Mouse (Mus musculus): Measurements from ENCODE around the gene Tent4a. TPM values are rescaled to one million over a fixed set of nuclear protein-coding genes. Genes with fewer than 3 reads are reported as not detected.

Gene Tent4a
- polyA plus RNA-seq, 1 experiment from 2014 or later, result 5.5 TPM

GRCm38 (mm10) chr13:69507666-69508065 is 26.8 kb downstream of the Tent4a start:
- over 99% methylated on average over 3 of the region's 3 CpGs for WGBS
- peaks cover 89% of the 10 kb centered on the region for H3K36me3 ChIP-seq

GRCm38 (mm10) chr13:69506341-69507086 is 27.9 kb downstream of the Tent4a start:
- H3K27ac ChIP-seq, result no peak overlapping the region
- no peak overlapping the region for H3K4me2 ChIP-seq
- no peaks in the 10 kb centered on the region for H3K4me1 ChIP-seq
- H3K36me3 ChIP-seq, result peaks cover 89% of the 10 kb centered on the region
- no peak overlapping the region for H3K4me3 ChIP-seq (replicated peaks)
- H3K9ac ChIP-seq, result no peak overlapping the region
- WGBS, result 89% methylated on average over 12 of the region's 12 CpGs
- ATAC-seq (replicated peaks; ENCODE audit: low FRiP score), result no peak
- H3K9me3 ChIP-seq (replicated peaks), result no peaks in the 10 kb centered on the region
- no peaks in the 10 kb centered on the region for H3K27me3 ChIP-seq

More at GRCm38 (mm10) chr13:69507666-69508065, 26.8 kb downstream of the Tent4a start:
- no peaks in the 10 kb centered on the region for H3K4me1 ChIP-seq
- H3K27ac ChIP-seq, result no peak overlapping the region
- ATAC-seq (replicated peaks; ENCODE audit: low FRiP score), result 0 out of 2 replicates have a peak, but pooled peaks have one; percentile 37
- H3K9me3 ChIP-seq (replicated peaks), result no peaks in the 10 kb centered on the region
- H3K4me3 ChIP-seq (replicated peaks), result no peak overlapping the region
- no peaks in the 10 kb centered on the region for H3K27me3 ChIP-seq
- H3K4me2 ChIP-seq, result no peak overlapping the region
- H3K9ac ChIP-seq, result no peak overlapping the region

- Histone ChIP-seq H3K27ac (no peak overlapping the region), H3K36me3 (peaks cover 97% of the 10 kb centered on the region), H3K4me2 (no peak overlapping the region), H3K4me3 (replicated peaks) (no peak overlapping the region), H3K9ac (no peak overlapping the region), H3K4me1 (no peaks in the 10 kb centered on the region), H3K9me3 (replicated peaks) (no peaks in the 10 kb centered on the region), H3K27me3 (no peaks in the 10 kb centered on the region)
- 85% methylated on average over 5 of the region's 5 CpGs for WGBS
- ATAC-seq (replicated peaks; ENCODE audit: low FRiP score), result no peak
These were observed 31.6 kb downstream of the Tent4a start for GRCm38 (mm10) chr13:69502863-69503262.

GRCm38 (mm10) chr13:69502157-69502750 is 32.2 kb downstream of the Tent4a start:
- no peaks in the 10 kb centered on the region for H3K27me3 ChIP-seq
- H3K9me3 ChIP-seq (replicated peaks), result no peaks in the 10 kb centered on the region
- H3K36me3 ChIP-seq, result peaks cover 97% of the 10 kb centered on the region
- 94% methylated on average over 14 of the region's 14 CpGs for WGBS
- no peak for ATAC-seq (replicated peaks; ENCODE audit: low FRiP score)
- H3K9ac ChIP-seq, result no peak overlapping the region
- H3K27ac ChIP-seq, result no peak overlapping the region
- no peak overlapping the region for H3K4me3 ChIP-seq (replicated peaks)
- no peak overlapping the region for H3K4me2 ChIP-seq
- H3K4me1 ChIP-seq, result no peaks in the 10 kb centered on the region

GRCm38 (mm10) chr13:69498276-69498675 is 36.1 kb downstream of the Tent4a start:
- H3K36me3 ChIP-seq, result peaks cover 71% of the 10 kb centered on the region
- WGBS, result 83% methylated on average over 5 of the region's 5 CpGs
- no peak for ATAC-seq (replicated peaks; ENCODE audit: low FRiP score)

GRCm38 (mm10) chr13:69492876-69493463 is 41.4 kb downstream of the Tent4a start:
- H3K9ac ChIP-seq, result no peak overlapping the region
- peak; percentile 29; the same call in 1 of the 2 replicates for ATAC-seq (replicated peaks; ENCODE audit: low FRiP score)
- H3K36me3 ChIP-seq, result peaks cover 17% of the 10 kb centered on the region
- H3K27me3 ChIP-seq, result peaks cover 12% of the 10 kb centered on the region; the same call in 1 of the 2 replicates
- no peaks in the 10 kb centered on the region for H3K9me3 ChIP-seq (replicated peaks)
- H3K27ac ChIP-seq, result no peak overlapping the region
- no peak overlapping the region for H3K4me2 ChIP-seq
- H3K4me1 ChIP-seq, result peaks cover 11% of the 10 kb centered on the region
- 26% methylated on average over 7 of the region's 7 CpGs for WGBS
- H3K4me3 ChIP-seq (replicated peaks), result no peak overlapping the region

More at GRCm38 (mm10) chr13:69498276-69498675, 36.1 kb downstream of the Tent4a start:
- Histone ChIP-seq H3K27me3 (no peaks in the 10 kb centered on the region), H3K27ac (no peak overlapping the region), H3K4me3 (replicated peaks) (no peak overlapping the region), H3K4me2 (no peak overlapping the region), H3K4me1 (no peaks in the 10 kb centered on the region), H3K9me3 (replicated peaks) (no peaks in the 10 kb centered on the region), H3K9ac (no peak overlapping the region)

- H3K36me3 ChIP-seq, result no peaks in the 10 kb centered on the region
- H3K9ac ChIP-seq, result no peak overlapping the region
- H3K27ac ChIP-seq, result no peak overlapping the region
- H3K9me3 ChIP-seq (replicated peaks), result no peaks in the 10 kb centered on the region
- ATAC-seq (replicated peaks; ENCODE audit: low FRiP score), result no peak
- no peak overlapping the region for H3K4me2 ChIP-seq
- no peak overlapping the region for H3K4me3 ChIP-seq (replicated peaks)
- 74% methylated on average over 9 of the region's 9 CpGs for WGBS
- peaks cover 32% of the 10 kb centered on the region for H3K27me3 ChIP-seq
- peaks cover 20% of the 10 kb centered on the region for H3K4me1 ChIP-seq
These were observed 44.6 kb downstream of the Tent4a start for GRCm38 (mm10) chr13:69489777-69490176.

- Histone ChIP-seq H3K27ac (no peak overlapping the region), H3K27me3 (peaks cover 40% of the 10 kb centered on the region), H3K4me2 (peak overlapping the region; percentile 63), H3K36me3 (no peaks in the 10 kb centered on the region), H3K4me3 (replicated peaks) (no peak overlapping the region), H3K4me1 (peaks cover 20% of the 10 kb centered on the region), H3K9ac (no peak overlapping the region), H3K9me3 (replicated peaks) (no peaks in the 10 kb centered on the region)
- 36% methylated on average over 13 of the region's 13 CpGs for WGBS
- ATAC-seq (replicated peaks; ENCODE audit: low FRiP score), result no peak
These were observed 45.7 kb downstream of the Tent4a start for GRCm38 (mm10) chr13:69488565-69489255.

- Histone ChIP-seq H3K27me3 (peaks cover 50% of the 10 kb centered on the region), H3K27ac (no peak overlapping the region; the same call in 1 of the 2 replicates), H3K4me2 (peak overlapping the region; percentile 63), H3K9ac (peak overlapping the region; percentile 21), H3K4me1 (peaks cover 20% of the 10 kb centered on the region), H3K9me3 (replicated peaks) (no peaks in the 10 kb centered on the region), H3K4me3 (replicated peaks) (peak overlapping the region; percentile 35), H3K36me3 (no peaks in the 10 kb centered on the region)
- WGBS, result 1% methylated on average over 26 of the region's 26 CpGs
- ATAC-seq (replicated peaks; ENCODE audit: low FRiP score), result peak; percentile 81
These were observed 46.7 kb downstream of the Tent4a start for GRCm38 (mm10) chr13:69487611-69488275.

GRCm38 (mm10) chr13:69487108-69487507 is 47.3 kb downstream of the Tent4a start:
- 88% methylated on average over 7 of the region's 7 CpGs for WGBS
- Histone ChIP-seq H3K4me1 (peaks cover 24% of the 10 kb centered on the region), H3K4me2 (peak overlapping the region; percentile 63), H3K9me3 (replicated peaks) (no peaks in the 10 kb centered on the region), H3K4me3 (replicated peaks) (no peak overlapping the region), H3K36me3 (no peaks in the 10 kb centered on the region), H3K27ac (no peak overlapping the region), H3K27me3 (peaks cover 56% of the 10 kb centered on the region), H3K9ac (no peak overlapping the region)
- no peak for ATAC-seq (replicated peaks; ENCODE audit: low FRiP score)

- Histone ChIP-seq H3K27ac (no peak overlapping the region), H3K36me3 (no peaks in the 10 kb centered on the region), H3K9me3 (replicated peaks) (no peaks in the 10 kb centered on the region), H3K27me3 (peaks cover 69% of the 10 kb centered on the region), H3K9ac (no peak overlapping the region), H3K4me3 (replicated peaks) (no peak overlapping the region), H3K4me2 (no peak overlapping the region), H3K4me1 (peaks cover 37% of the 10 kb centered on the region)
- no peak for ATAC-seq (replicated peaks; ENCODE audit: low FRiP score)
- 68% methylated on average over 7 of the region's 7 CpGs for WGBS
These were observed 48.6 kb downstream of the Tent4a start for GRCm38 (mm10) chr13:69485833-69486232.
